Mouse (Mus musculus): ENCODE data around the gene Hoxd12. TPM values are rescaled to one million over a fixed set of nuclear protein-coding genes. Genes with fewer than 3 reads are reported as not detected.
A peak's percentile ranks its signal among the peaks of the same experiment; 100 is the strongest.

The Hoxd12 gene
- polyA plus RNA-seq, 1 experiment from 2014 or later = not detected

DNA sequence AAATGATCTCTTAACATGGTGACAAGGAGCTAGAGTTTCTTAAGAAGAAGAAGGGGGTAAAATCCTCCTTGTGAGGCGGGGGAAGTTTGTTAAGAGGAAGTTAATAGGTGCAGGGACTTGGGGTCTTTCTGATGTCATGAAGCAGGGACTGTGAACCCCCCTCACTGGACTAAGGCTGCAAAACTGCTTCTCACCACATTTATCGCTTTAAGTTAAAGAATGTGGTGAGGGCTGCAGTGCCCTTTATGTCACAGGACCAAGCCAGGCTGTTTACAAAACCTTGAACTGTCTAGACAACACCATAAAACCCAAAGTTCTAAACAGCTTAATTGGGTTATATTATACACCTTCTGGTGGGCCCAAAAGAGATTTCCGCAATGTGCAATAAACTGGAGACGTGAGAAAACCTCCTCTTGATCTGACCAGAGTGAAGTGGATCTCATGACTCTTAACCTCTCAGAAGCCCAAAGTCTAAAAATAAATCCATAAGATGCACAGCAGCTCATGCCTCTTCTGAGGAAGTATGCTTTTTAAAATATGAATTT lies 10.3 kb downstream of the Hoxd12 start:
- no peak for DNase-seq
- no peak overlapping the region for H3K4me2 ChIP-seq (ENCODE audit: low read depth, low read length)
- no peak overlapping the region for H3K9ac ChIP-seq (replicated peaks)
- H3K36me3 ChIP-seq (replicated peaks; ENCODE audit: insufficient read depth, low read length) = no peaks in the 10 kb centered on the region
- no peak overlapping the region for H3K27ac ChIP-seq (ENCODE audit: low read depth)
- H3K9me3 ChIP-seq (ENCODE audit: low read length) = no peaks in the 10 kb centered on the region
- H3K4me3 ChIP-seq (ENCODE audit: low read depth, low read length) = no peak overlapping the region
- WGBS (ENCODE audit: insufficient replicate concordance) = 19% methylated on average over 4 of the region's 4 CpGs
- ATAC-seq = no peak
- H3K27me3 ChIP-seq (ENCODE audit: insufficient read depth, low read length) = peaks cover 97% of the 10 kb centered on the region
- peaks cover 3% of the 10 kb centered on the region; the same call in 1 of the 2 replicates for H3K4me1 ChIP-seq (ENCODE audit: insufficient read depth)
- TF ChIP-seq EP300 (IDR thresholded peaks at IDR 0.05; ENCODE audit: low read depth) (no peak), CTCF (IDR thresholded peaks at IDR 0.05; ENCODE audit: low read depth) (no peak)

DNA sequence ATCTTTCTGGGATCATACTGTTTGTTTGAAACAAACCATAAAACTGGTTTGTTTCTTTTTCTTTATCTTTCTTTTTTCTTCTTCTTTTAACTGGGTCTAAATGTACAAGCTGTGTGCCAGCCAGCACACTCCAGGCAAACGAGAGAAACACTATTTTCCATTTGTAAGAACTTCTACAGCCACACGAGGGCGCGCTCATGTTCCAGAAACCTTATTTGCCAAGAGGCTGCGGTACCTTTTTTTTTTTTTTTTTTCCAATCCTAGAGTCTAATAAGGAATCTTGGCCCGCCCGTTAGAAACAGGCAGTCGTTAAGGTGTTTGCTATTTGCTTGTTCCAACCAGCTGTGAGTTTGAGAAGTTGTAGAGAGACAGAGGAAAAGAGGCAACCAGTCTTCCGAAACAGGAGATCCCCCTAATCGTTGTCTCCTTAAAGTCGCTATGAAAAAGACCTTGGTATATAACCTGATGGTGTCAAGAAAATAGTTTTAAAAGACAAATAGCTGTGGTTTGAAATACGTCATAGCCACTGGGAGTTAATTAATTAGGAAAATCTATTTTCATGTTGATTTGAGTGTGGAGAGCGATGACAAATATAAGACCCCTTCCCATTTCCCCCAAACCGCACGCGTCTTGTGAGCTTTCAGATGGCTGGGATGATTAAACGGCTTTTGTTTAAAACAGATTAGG lies 11.6 kb downstream of the Hoxd12 start:
- Histone ChIP-seq H3K27ac (ENCODE audit: low read depth) (no peak overlapping the region), H3K4me3 (ENCODE audit: low read depth, low read length) (no peak overlapping the region), H3K9me3 (ENCODE audit: low read length) (no peaks in the 10 kb centered on the region), H3K4me2 (ENCODE audit: low read depth, low read length) (no peak overlapping the region), H3K4me1 (ENCODE audit: insufficient read depth) (peaks cover 3% of the 10 kb centered on the region; the same call in 1 of the 2 replicates), H3K27me3 (ENCODE audit: insufficient read depth, low read length) (peaks cover 97% of the 10 kb centered on the region), H3K9ac (replicated peaks) (no peak overlapping the region), H3K36me3 (replicated peaks; ENCODE audit: insufficient read depth, low read length) (no peaks in the 10 kb centered on the region)
- WGBS (ENCODE audit: insufficient replicate concordance) = 7% methylated on average over 17 of the region's 17 CpGs
- TF ChIP-seq EP300 (IDR thresholded peaks at IDR 0.05; ENCODE audit: low read depth) (no peak), CTCF (IDR thresholded peaks at IDR 0.05; ENCODE audit: low read depth) (peak; percentile 55)
- no peak for DNase-seq
- no peak for ATAC-seq

DNA sequence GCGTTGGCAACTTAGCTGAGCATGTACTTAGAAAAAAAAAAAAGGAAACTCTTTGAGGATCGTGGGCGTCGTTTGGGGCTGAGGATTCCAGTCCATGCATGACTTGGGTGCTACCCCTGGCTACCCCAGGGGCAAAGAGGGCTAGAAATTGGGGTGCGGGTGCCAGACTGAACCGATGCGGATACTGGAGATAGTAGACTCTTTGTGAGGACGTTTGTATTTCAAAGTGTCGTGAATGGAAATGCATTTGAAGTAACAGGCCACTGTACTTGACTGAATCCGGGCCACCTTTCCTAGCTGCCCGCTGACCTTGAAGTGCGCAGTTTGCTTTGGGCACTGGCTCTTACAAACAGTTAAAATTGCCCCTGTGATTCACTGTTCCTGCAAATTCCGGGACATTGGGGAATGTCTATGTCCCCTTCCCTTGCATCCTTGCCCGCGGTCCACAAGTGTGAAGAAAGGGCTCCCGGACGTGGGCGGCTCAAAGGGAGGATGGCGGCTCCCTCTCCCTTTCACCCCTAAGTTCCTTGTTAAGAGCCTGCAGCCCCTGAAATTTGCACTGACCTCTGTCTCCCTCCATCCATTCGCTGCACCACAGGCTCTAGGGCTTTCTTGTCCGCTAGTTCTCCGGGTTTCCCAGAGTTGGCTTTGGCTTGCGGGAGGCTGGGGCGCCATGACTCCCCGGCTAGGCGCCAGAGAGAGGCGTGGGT lies 12.3 kb downstream of the Hoxd12 start:
- WGBS (ENCODE audit: insufficient replicate concordance) = 3% methylated on average over 27 of the region's 27 CpGs
- Histone ChIP-seq H3K4me2 (ENCODE audit: low read depth, low read length) (no peak overlapping the region), H3K36me3 (replicated peaks; ENCODE audit: insufficient read depth, low read length) (no peaks in the 10 kb centered on the region), H3K27ac (ENCODE audit: low read depth) (no peak overlapping the region), H3K4me3 (ENCODE audit: low read depth, low read length) (no peak overlapping the region), H3K9me3 (ENCODE audit: low read length) (no peaks in the 10 kb centered on the region), H3K27me3 (ENCODE audit: insufficient read depth, low read length) (peaks cover 97% of the 10 kb centered on the region), H3K9ac (replicated peaks) (no peak overlapping the region), H3K4me1 (ENCODE audit: insufficient read depth) (no peaks in the 10 kb centered on the region; the same call in 1 of the 2 replicates)
- no peak for ATAC-seq
- DNase-seq = no peak
- TF ChIP-seq CTCF (IDR thresholded peaks at IDR 0.05; ENCODE audit: low read depth) (no peak), EP300 (IDR thresholded peaks at IDR 0.05; ENCODE audit: low read depth) (no peak)

DNA sequence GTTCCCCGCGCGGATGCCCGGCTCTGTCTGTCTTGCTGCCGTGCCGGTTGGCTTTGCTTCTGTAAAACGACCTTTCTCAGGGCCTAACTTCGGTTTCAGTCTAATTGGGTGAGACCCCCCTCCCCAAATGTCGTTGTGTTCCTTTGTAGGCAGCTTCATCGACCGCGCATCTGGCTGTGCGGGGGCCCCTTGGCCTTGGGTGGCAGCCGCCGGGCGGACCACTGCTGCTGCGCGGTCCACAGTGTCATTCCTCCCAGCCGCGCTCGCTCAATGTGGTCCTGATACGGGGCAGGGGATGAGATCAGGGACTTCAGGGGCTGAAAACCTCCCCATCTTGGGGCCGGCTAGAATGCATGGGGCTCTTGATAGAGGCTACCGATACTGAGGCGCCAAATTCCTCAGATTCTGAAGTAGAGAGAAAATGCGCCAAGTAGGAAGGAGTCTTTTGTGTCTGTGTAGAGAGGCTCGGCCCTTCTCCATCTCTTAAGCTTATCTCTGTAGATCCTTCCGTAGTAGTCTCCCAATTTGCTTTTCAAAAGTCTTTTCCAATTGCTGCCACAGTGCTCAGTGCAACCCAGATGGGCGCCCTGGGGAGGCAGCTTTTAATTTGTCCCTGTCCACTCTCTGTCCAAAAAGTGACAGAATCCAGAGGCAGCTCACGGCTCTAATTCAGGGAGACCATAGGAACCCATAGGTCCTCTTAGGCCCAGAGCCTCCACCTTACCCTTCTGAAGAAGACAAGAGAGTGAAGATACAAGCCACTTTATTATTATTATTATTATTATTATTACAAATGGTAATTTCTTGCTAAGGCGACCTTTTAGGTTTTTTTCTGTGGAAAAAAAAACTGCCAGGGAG lies 13.1 kb downstream of the Hoxd12 start:
- no peak overlapping the region for H3K4me3 ChIP-seq (ENCODE audit: low read depth, low read length)
- no peak for DNase-seq

DNA sequence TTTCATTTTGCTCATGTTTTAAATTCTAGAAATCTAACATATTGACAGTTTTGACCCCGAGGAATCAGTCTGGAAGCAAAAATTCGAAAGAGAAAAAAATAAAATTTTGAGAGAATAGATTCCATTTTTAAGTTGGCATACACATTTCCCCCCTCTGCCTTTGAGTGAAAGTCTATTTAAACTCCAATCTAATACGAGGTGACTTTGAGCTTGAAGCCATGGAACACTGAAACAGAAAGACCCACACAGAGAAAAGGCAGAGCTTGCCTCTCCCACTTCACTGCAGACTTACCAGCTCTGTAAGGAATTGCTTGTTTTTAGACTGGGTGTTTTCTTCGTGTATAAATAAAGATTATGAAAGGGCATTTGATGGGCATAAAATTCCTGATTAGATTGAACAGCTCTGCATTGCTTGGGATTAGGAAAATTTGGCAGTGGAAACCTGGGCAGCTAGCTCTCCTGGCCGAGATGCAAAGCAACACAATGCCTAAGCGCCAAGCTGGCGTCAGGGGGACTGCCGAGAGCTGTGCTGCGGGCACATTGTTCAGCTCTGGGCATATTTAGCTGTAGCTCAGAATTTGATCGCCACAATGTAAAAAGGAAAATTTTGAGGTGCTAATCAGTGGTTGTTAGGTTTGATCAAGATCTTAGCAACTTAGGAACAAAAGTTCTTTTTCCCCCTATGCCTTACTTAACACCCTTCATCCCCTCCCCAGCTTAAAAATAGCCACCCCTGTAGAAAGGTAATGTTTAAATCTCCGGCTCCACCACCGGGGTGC lies 14.2 kb downstream of the Hoxd12 start:
- H3K4me3 ChIP-seq (ENCODE audit: low read depth, low read length) = no peak overlapping the region
- no peaks in the 10 kb centered on the region for H3K4me1 ChIP-seq (ENCODE audit: insufficient read depth)
- no peak overlapping the region for H3K27ac ChIP-seq (ENCODE audit: low read depth)
- WGBS (ENCODE audit: insufficient replicate concordance) = 3% methylated on average over 12 of the region's 12 CpGs
- no peak for TF ChIP-seq CTCF (IDR thresholded peaks at IDR 0.05; ENCODE audit: low read depth)
- TF ChIP-seq EP300 (IDR thresholded peaks at IDR 0.05; ENCODE audit: low read depth) = no peak
- DNase-seq = no peak
- H3K4me2 ChIP-seq (ENCODE audit: low read depth, low read length) = no peak overlapping the region
- no peak for ATAC-seq
- H3K36me3 ChIP-seq (replicated peaks; ENCODE audit: insufficient read depth, low read length) = no peaks in the 10 kb centered on the region
- no peaks in the 10 kb centered on the region for H3K9me3 ChIP-seq (ENCODE audit: low read length)
- H3K27me3 ChIP-seq (ENCODE audit: insufficient read depth, low read length) = peaks cover 97% of the 10 kb centered on the region
- H3K9ac ChIP-seq (replicated peaks) = no peak overlapping the region

More for the DNA sequence above, 13.1 kb downstream of the Hoxd12 start:
- Histone ChIP-seq H3K4me1 (ENCODE audit: insufficient read depth) (no peaks in the 10 kb centered on the region), H3K9me3 (ENCODE audit: low read length) (no peaks in the 10 kb centered on the region), H3K4me2 (ENCODE audit: low read depth, low read length) (no peak overlapping the region), H3K27ac (ENCODE audit: low read depth) (no peak overlapping the region), H3K27me3 (ENCODE audit: insufficient read depth, low read length) (peaks cover 97% of the 10 kb centered on the region), H3K9ac (replicated peaks) (no peak overlapping the region), H3K36me3 (replicated peaks; ENCODE audit: insufficient read depth, low read length) (no peaks in the 10 kb centered on the region)
- ATAC-seq = no peak
- 1% methylated on average over 31 of the region's 31 CpGs for WGBS (ENCODE audit: insufficient replicate concordance)
- no peak for TF ChIP-seq CTCF (IDR thresholded peaks at IDR 0.05; ENCODE audit: low read depth)
- TF ChIP-seq EP300 (IDR thresholded peaks at IDR 0.05; ENCODE audit: low read depth) = no peak
